Mouse (Mus musculus) forebrain, embryonic 11.5 days (tissue): ENCODE results near the gene Scd3. TPM values are rescaled to one million over a fixed set of nuclear protein-coding genes. Genes with fewer than 3 reads are reported as not detected.
"Not testable (repeated sequence)": the region's sequence is repeated elsewhere in the genome, so short reads cannot be mapped to it uniquely, and the experiment has no call there.

Source experiments
- ATAC-seq: fragments of 200-750 bp; cut with Nextera tagmentation; replicated peaks from 2 replicates; pipeline ENCODE4 v1.8.0; 2017; ENCODE audit warnings: moderate TSS enrichment; ENCODE audit not compliant: low FRiP score
- DNase-seq: peaks from one replicate; pipeline ENCODE4 v3.0.0-alpha.2; 2017; ENCODE audit warnings: low spot score
- H3K27ac ChIP-seq: fragments of 300-500 bp; sonication (generic); 2 replicates; pipeline ENCODE4 v1.5.1; 2014; ENCODE audit warnings: low read depth, low read length
- H3K27me3 ChIP-seq: fragments of 300-500 bp; sonication (generic); 2 replicates; pipeline ENCODE4 v1.6.1; 2014; ENCODE audit warnings: mild to moderate bottlenecking, low read length, mixed read lengths; ENCODE audit not compliant: control insufficient read depth, insufficient read depth
- H3K36me3 ChIP-seq: fragments of 300-500 bp; sonication (generic); 2 replicates; pipeline ENCODE4 v1.6.1; 2014; ENCODE audit warnings: mild to moderate bottlenecking, low read length, moderate library complexity, mixed read lengths; ENCODE audit not compliant: control insufficient read depth, insufficient read depth
- H3K4me1 ChIP-seq: fragments of 300-500 bp; sonication (generic); replicated peaks from 2 replicates; pipeline ENCODE4 v1.6.1; 2014; ENCODE audit warnings: low read length, mixed read lengths; ENCODE audit not compliant: control insufficient read depth, insufficient read depth
- H3K4me2 ChIP-seq: fragments of 300-500 bp; sonication (generic); 2 replicates; pipeline ENCODE4 v1.6.1; 2014; ENCODE audit warnings: low read depth, mild to moderate bottlenecking, low read length, moderate library complexity, mixed read lengths; ENCODE audit not compliant: severe bottlenecking
- H3K4me3 ChIP-seq: fragments of 300-500 bp; sonication (generic); 2 replicates; pipeline ENCODE4 v1.5.1; 2014; ENCODE audit warnings: low read depth, low read length
- H3K9ac ChIP-seq: fragments of 300-500 bp; sonication (generic); 2 replicates; pipeline ENCODE4 v1.6.1; 2014; ENCODE audit warnings: low read length
- H3K9me3 ChIP-seq: fragments of 300-500 bp; sonication (generic); 2 replicates; pipeline ENCODE4 v1.6.1; 2016; ENCODE audit warnings: low read length, mixed read lengths; ENCODE audit not compliant: control insufficient read depth
- WGBS: fragments of 180-500 bp; shearing (Covaris S2); extraction: QIAGEN DNeasy Blood & Tissue Kit; methylation state at CpG from one replicate; pipeline ENCODE4 v1.1.7; 2014; 5-methylcytosine and 5-hydroxymethylcytosine counted together
- polyA plus RNA-seq: library from polyadenylated mRNA; unstranded; fragments of >200 nt; fragmentation: Nextera tagmentation; extraction: Ambion mirVana; gene quantifications from 2 replicates; pipeline ENCODE4 v1.2.1, GENCODE M21; 2014

Scd3 gene
- polyA plus RNA-seq, 1 experiment from 2014 or later = 0.49 TPM

GRCm38 (mm10) chr19:44281825-44282447, 78.9 kb downstream of the Scd3 start:
- peaks cover 19% of the 10 kb centered on the region; the same call in 1 of the 2 replicates for H3K4me1 ChIP-seq
- ATAC-seq, H3K4me3 ChIP-seq, DNase-seq, H3K4me2 ChIP-seq, H3K27me3 ChIP-seq, H3K9me3 ChIP-seq, H3K36me3 ChIP-seq, H3K9ac ChIP-seq: not testable (repeated sequence)
- H3K27ac ChIP-seq = peak overlapping the region; percentile 76
- WGBS = 67% methylated on average over 1 of the region's 1 CpGs

GRCm38 (mm10) chr19:44282534-44283156, 79.6 kb downstream of the Scd3 start:
- H3K4me2 ChIP-seq = no peak overlapping the region

GRCm38 (mm10) chr19:44283157-44284024, 80.3 kb downstream of the Scd3 start:
- Histone ChIP-seq H3K4me2 (peak overlapping the region; percentile 66), H3K36me3 (no peaks in the 10 kb centered on the region), H3K4me3 (peak overlapping the region; percentile 25), H3K4me1 (peaks cover 19% of the 10 kb centered on the region; the same call in 1 of the 2 replicates), H3K9me3 (no peaks in the 10 kb centered on the region), H3K9ac (peak overlapping the region; percentile 41; the same call in 1 of the 2 replicates), H3K27me3 (no peaks in the 10 kb centered on the region), H3K27ac (peak overlapping the region; percentile 93)
- DNase-seq (no peak), ATAC-seq (peak; percentile 0; the same call in 1 of the 2 replicates)
- WGBS = 33% methylated on average over 15 of the region's 15 CpGs

More at GRCm38 (mm10) chr19:44282534-44283156, 79.6 kb downstream of the Scd3 start:
- Histone ChIP-seq H3K27ac (peak overlapping the region; percentile 93), H3K4me3 (no peak overlapping the region), H3K9ac (no peak overlapping the region), H3K9me3 (no peaks in the 10 kb centered on the region), H3K36me3 (no peaks in the 10 kb centered on the region), H3K4me1 (peaks cover 19% of the 10 kb centered on the region; the same call in 1 of the 2 replicates), H3K27me3 (no peaks in the 10 kb centered on the region)
- WGBS = 33% methylated on average over 9 of the region's 9 CpGs
- ATAC-seq (no peak), DNase-seq (no peak)

GRCm38 (mm10) chr19:44284025-44284695, 81.1 kb downstream of the Scd3 start:
- WGBS = under 1% methylated on average over 37 of the region's 38 CpGs
- ATAC-seq (peak; percentile 99), DNase-seq (peak; percentile 99)
- H3K36me3 ChIP-seq = no peaks in the 10 kb centered on the region
- H3K4me3 ChIP-seq = peak overlapping the region; percentile 25
- H3K27me3 ChIP-seq = no peaks in the 10 kb centered on the region
- H3K4me1 ChIP-seq = peaks cover 19% of the 10 kb centered on the region; the same call in 1 of the 2 replicates
- H3K27ac ChIP-seq = peak overlapping the region; percentile 93
- H3K4me2 ChIP-seq = peak overlapping the region; percentile 66
- peak overlapping the region; percentile 41 for H3K9ac ChIP-seq
- H3K9me3 ChIP-seq = no peaks in the 10 kb centered on the region

GRCm38 (mm10) chr19:44284723-44285122, 81.7 kb downstream of the Scd3 start:
- Histone ChIP-seq H3K9me3 (no peaks in the 10 kb centered on the region), H3K27ac (peak overlapping the region; percentile 88), H3K4me1 (peaks cover 19% of the 10 kb centered on the region; the same call in 1 of the 2 replicates), H3K4me2 (peak overlapping the region; percentile 66), H3K36me3 (no peaks in the 10 kb centered on the region), H3K9ac (peak overlapping the region; percentile 39), H3K4me3 (peak overlapping the region; percentile 25), H3K27me3 (no peaks in the 10 kb centered on the region)
- DNase-seq (no peak), ATAC-seq (peak; percentile 21; the same call in 1 of the 2 replicates)
- 3% methylated on average over 11 of the region's 11 CpGs for WGBS

GRCm38 (mm10) chr19:44285554-44285953, 82.5 kb downstream of the Scd3 start:
- Histone ChIP-seq H3K27ac (no peak overlapping the region), H3K4me1 (peaks cover 18% of the 10 kb centered on the region; the same call in 1 of the 2 replicates), H3K9ac (no peak overlapping the region), H3K4me2 (no peak overlapping the region), H3K4me3 (no peak overlapping the region), H3K36me3 (no peaks in the 10 kb centered on the region), H3K9me3 (no peaks in the 10 kb centered on the region), H3K27me3 (no peaks in the 10 kb centered on the region)
- WGBS = 95% methylated on average over 8 of the region's 8 CpGs
- DNase-seq (no peak), ATAC-seq (no peak)

- no peak overlapping the region for H3K4me2 ChIP-seq
- WGBS = 56% methylated on average over 2 of the region's 2 CpGs
- DNase-seq = no peak
- no peak for ATAC-seq
- H3K36me3 ChIP-seq = no peaks in the 10 kb centered on the region
- no peak overlapping the region for H3K9ac ChIP-seq
- H3K9me3 ChIP-seq = no peaks in the 10 kb centered on the region
- no peak overlapping the region for H3K4me3 ChIP-seq
- peaks cover 17% of the 10 kb centered on the region; the same call in 1 of the 2 replicates for H3K4me1 ChIP-seq
- H3K27ac ChIP-seq = no peak overlapping the region
- no peaks in the 10 kb centered on the region for H3K27me3 ChIP-seq
Measured at GRCm38 (mm10) chr19:44286109-44286508, 83.0 kb downstream of the Scd3 start.
